Comparison of ENCODE assay signal across 9 mouse cellular contexts in the genomic region with DNA sequence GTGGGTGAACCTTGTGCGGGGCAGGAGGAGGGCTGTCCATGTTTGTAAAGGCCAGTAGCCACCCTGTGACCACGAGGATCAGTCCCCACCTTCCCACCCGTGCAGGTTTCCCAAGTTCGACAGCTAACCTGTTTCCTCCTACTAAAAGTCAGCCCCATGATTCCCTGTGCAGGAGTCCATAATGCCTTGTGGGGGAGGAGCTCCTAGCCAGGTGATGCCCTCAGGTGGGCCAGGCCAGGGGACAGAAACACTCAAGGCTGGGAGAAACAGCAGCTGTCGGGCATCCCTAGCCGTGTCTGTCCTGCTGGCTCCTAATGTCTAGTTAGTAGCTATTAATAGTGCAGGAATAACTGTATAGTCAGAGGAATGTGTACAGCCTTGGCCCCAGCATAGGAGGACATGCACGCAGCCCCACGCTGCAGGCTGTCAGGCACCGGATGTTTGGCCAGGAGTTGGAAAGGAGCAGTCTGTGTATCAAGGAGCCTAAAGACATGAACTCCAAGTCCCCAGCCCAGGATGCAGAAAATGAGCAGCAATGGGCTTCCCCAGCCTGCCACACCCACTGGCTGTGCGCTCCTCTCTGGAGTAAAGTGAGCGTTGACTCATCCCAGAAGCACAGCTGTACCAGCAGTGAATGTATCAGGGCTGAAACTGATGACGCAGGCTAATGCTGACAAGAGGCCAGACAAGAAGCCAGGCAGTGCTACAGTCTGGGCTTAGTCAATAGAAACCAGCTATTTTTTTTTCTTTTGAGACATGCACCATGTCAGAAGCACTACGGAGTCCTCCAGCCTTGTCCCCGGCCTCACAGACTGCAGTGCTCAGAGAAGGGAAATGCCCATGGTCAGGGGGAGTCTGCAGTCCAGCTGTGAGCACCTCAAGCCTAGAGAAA.
DNase-seq lines count a peak whose midpoint lies in the region; ATAC-seq and TF ChIP-seq lines count a peak whose summit lies in the region.
"Had no signal": no experiment of that assay in that cellular context is flagged by ENCODE, and none has a peak within 500 bp of the region (broad histone marks: within the 10 kb centered on the region; RNA-seq: fewer than 3 reads in every experiment).

No protein-coding gene starts in this region.

- no peak for DNase-seq in forebrain, embryonic 11.5 days (ENCODE audit: low spot score)
- peak; percentile 73 for DNase-seq in right cerebral cortex, adult 18-20 months
- no peak for DNase-seq in right cerebral cortex, postnatal 4 days
- peak; percentile 85 for DNase-seq in heart, postnatal 0 days (ENCODE audit: low spot score)
- DNase-seq in yolk sac, embryonic 10.5 days (ENCODE audit: low spot score): peak; percentile 32
- DNase-seq in thymus, postnatal 36 days: no peak
- DNase-seq in thymus, postnatal 14 days: no peak

- 0 out of 2 replicates have a peak, but pooled peaks have one; percentile 9 for ATAC-seq in forebrain, embryonic 15.5 days (replicated peaks)
- ATAC-seq in forebrain, embryonic 11.5 days (replicated peaks; ENCODE audit: low FRiP score): no peak
- ATAC-seq in heart, postnatal 0 days (ENCODE audit: insufficient read depth, low read depth): peak; percentile 78

- no peak overlapping the region for H3K4me2 ChIP-seq in forebrain, embryonic 15.5 days (replicated peaks)
- H3K4me2 ChIP-seq in forebrain, embryonic 11.5 days (ENCODE audit: low read depth, low read length, severe bottlenecking): no peak overlapping the region
- no peak overlapping the region for H3K4me2 ChIP-seq in heart, postnatal 0 days (ENCODE audit: low read depth, low read length)

- no peak overlapping the region for H3K4me3 ChIP-seq in forebrain, embryonic 15.5 days
- H3K4me3 ChIP-seq in forebrain, embryonic 11.5 days (ENCODE audit: low read depth, low read length): no peak overlapping the region
- no peak overlapping the region for H3K4me3 ChIP-seq in heart, postnatal 0 days (ENCODE audit: low read depth, low read length)

- no peak overlapping the region for H3K9ac ChIP-seq in forebrain, embryonic 15.5 days (replicated peaks)
- H3K9ac ChIP-seq in forebrain, embryonic 11.5 days (ENCODE audit: low read length): no peak overlapping the region
- H3K9ac ChIP-seq in heart, postnatal 0 days (replicated peaks; ENCODE audit: low read depth, low read length): no peak overlapping the region

- no peaks in the 10 kb centered on the region for H3K4me1 ChIP-seq in forebrain, embryonic 15.5 days
- H3K4me1 ChIP-seq in forebrain, embryonic 11.5 days (replicated peaks; ENCODE audit: control insufficient read depth, insufficient read depth, low read length): no peaks in the 10 kb centered on the region
- peaks cover 31% of the 10 kb centered on the region for H3K4me1 ChIP-seq in heart, postnatal 0 days (ENCODE audit: control insufficient read depth, insufficient read depth)

- H3K36me3 ChIP-seq in forebrain, embryonic 15.5 days: peaks cover 22% of the 10 kb centered on the region
- peaks cover 16% of the 10 kb centered on the region for H3K36me3 ChIP-seq in forebrain, embryonic 11.5 days (ENCODE audit: control insufficient read depth, insufficient read depth, low read length)
- peaks cover 35% of the 10 kb centered on the region for H3K36me3 ChIP-seq in heart, postnatal 0 days (replicated peaks; ENCODE audit: control insufficient read depth, insufficient read depth, low read length)

- no peaks in the 10 kb centered on the region for H3K27me3 ChIP-seq in forebrain, embryonic 15.5 days
- H3K27me3 ChIP-seq in forebrain, embryonic 11.5 days (ENCODE audit: control insufficient read depth, insufficient read depth, low read length): no peaks in the 10 kb centered on the region
- no peaks in the 10 kb centered on the region for H3K27me3 ChIP-seq in heart, postnatal 0 days (ENCODE audit: control insufficient read depth, insufficient read depth, low read length)

- no peak for TF ChIP-seq CTCF in heart, postnatal 0 days (IDR thresholded peaks at IDR 0.05; ENCODE audit: low read depth)

- no peak for TF ChIP-seq EP300 in heart, postnatal 0 days (IDR thresholded peaks at IDR 0.05; ENCODE audit: low read depth)

- no peaks in the 10 kb centered on the region for H3K9me3 ChIP-seq in forebrain, embryonic 15.5 days
- H3K9me3 ChIP-seq in forebrain, embryonic 11.5 days (ENCODE audit: control insufficient read depth, low read length): no peaks in the 10 kb centered on the region
- no peaks in the 10 kb centered on the region for H3K9me3 ChIP-seq in heart, postnatal 0 days (replicated peaks; ENCODE audit: control insufficient read depth, low read length)
- H3K9me3 ChIP-seq: G1E had no signal

- peak overlapping the region; percentile 27; the same call in 1 of the 2 replicates for H3K27ac ChIP-seq in forebrain, embryonic 15.5 days (replicated peaks)
- H3K27ac ChIP-seq in forebrain, embryonic 11.5 days (ENCODE audit: low read depth, low read length): no peak overlapping the region
- H3K27ac ChIP-seq in heart, postnatal 0 days (ENCODE audit: low read depth): peak overlapping the region; percentile 44

- 84% methylated on average over 14 of the region's 14 CpGs for WGBS in forebrain, embryonic 15.5 days
- 91% methylated on average over 14 of the region's 14 CpGs for WGBS in forebrain, embryonic 11.5 days
- 26% methylated on average over 14 of the region's 14 CpGs for WGBS in heart, postnatal 0 days

Comparison
In these comparisons a context has a peak if more than half of its experiments do, and no peak if none do; other contexts are left out.
1. DNase-seq: peak in right cerebral cortex, adult 18-20 months (single experiment), heart, postnatal 0 days (single experiment) and yolk sac, embryonic 10.5 days (single experiment); none in forebrain, embryonic 11.5 days (single experiment), right cerebral cortex, postnatal 4 days (single experiment), thymus, postnatal 36 days (0 of 2) and thymus, postnatal 14 days (single experiment).